Mouse (Mus musculus): ENCODE data around the gene Slc35f4. TPM values are rescaled to one million over a fixed set of nuclear protein-coding genes. Genes with fewer than 3 reads are reported as not detected.

The Slc35f4 gene
- polyA plus RNA-seq, 1 experiment from 2014 or later, result 0.18 TPM

DNA sequence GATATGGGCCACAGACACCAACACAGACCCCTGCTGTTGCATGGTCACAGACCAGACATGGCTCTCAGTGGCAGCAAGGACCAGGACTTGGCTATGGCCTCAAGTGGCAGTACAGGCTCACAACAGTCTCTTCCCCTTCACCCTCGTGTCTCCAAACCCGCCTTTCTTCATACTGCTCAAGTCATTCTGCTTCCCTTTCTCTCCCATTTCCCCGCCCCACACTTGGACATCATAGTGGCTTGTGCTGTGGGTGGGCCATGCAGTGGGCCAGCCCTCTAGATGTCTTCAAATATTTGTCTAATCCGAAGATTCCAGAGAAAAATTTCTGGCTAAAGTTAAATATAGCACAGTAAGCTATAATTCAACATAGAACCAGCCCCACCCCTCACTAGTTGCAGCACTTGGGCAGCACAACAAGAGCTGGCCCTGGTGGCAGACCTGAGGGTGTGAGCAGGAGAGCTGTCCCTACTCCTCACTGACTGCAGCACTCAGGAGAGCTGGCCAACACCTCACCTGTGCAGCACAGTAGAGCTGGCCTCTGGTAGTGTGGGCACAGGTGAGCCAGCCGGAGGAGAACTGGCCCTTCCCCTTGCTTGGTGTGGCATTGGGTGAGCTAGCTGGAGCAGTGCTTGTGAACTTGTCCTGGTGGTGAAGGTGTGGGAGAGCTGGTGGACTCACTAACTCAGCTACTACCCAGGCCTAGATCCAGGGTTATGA, 260.4 kb downstream of the Slc35f4 start:
- Histone ChIP-seq H3K4me3 (ENCODE audit: low read depth, low read length) (no peak overlapping the region), H3K9ac (ENCODE audit: low read length) (no peak overlapping the region), H3K4me2 (replicated peaks; ENCODE audit: low read depth) (no peak overlapping the region), H3K36me3 (ENCODE audit: control insufficient read depth, insufficient read depth, low read length) (no peaks in the 10 kb centered on the region), H3K27ac (replicated peaks) (no peak overlapping the region), H3K9me3 (ENCODE audit: control insufficient read depth, low read length) (no peaks in the 10 kb centered on the region), H3K4me1 (replicated peaks; ENCODE audit: control insufficient read depth, insufficient read depth) (no peaks in the 10 kb centered on the region), H3K27me3 (ENCODE audit: control insufficient read depth, insufficient read depth, low read length) (no peaks in the 10 kb centered on the region)
- 60% methylated on average over 5 of the region's 5 CpGs for WGBS
- TF ChIP-seq CTCF (IDR thresholded peaks at IDR 0.05; ENCODE audit: low read depth), result no peak
- no peak for TF ChIP-seq EP300 (optimal IDR thresholded peaks at IDR 0.05)
- ATAC-seq (ENCODE audit: low FRiP score, low TSS enrichment) (no peak), DNase-seq (ENCODE audit: low spot score) (no peak)

Small RNAs within 50 kb of the gene (microRNA-seq; reads per million reads assigned to microRNA genes)
- not detected for gene Gm22949

Measured in stomach, postnatal 0 days (tissue).